Mouse (Mus musculus) ES-Bruce4 (cell line): ENCODE measurements around the gene Slc17a3. TPM values are rescaled to one million over a fixed set of nuclear protein-coding genes. Genes with fewer than 3 reads are reported as not detected.

Source experiments
- H3K27ac ChIP-seq: 2 replicates; pipeline ENCODE4 v1.5.1; 2012; ENCODE audit warnings: low read length, inconsistent platforms; ENCODE audit not compliant: insufficient read depth
- H3K27me3 ChIP-seq: 2 replicates; pipeline ENCODE4 v1.6.1; 2012; ENCODE audit warnings: mild to moderate bottlenecking, low read length, inconsistent platforms; ENCODE audit not compliant: control insufficient read depth, poor library complexity, insufficient read depth, severe bottlenecking
- H3K36me3 ChIP-seq: 2 replicates; pipeline ENCODE4 v1.6.1; 2012; ENCODE audit warnings: inconsistent platforms, mild to moderate bottlenecking, low read length, moderate library complexity; ENCODE audit not compliant: control insufficient read depth, poor library complexity, insufficient read depth, severe bottlenecking
- H3K4me1 ChIP-seq: one replicate; pipeline ENCODE4 v1.8.1; 2011; ENCODE audit warnings: low read length; ENCODE audit not compliant: control insufficient read depth, insufficient read depth
- H3K4me3 ChIP-seq: 2 replicates; pipeline ENCODE4 v1.5.1; 2011; ENCODE audit warnings: low read depth, mild to moderate bottlenecking, low read length
- H3K9ac ChIP-seq: 2 replicates; pipeline ENCODE4 v1.6.1; 2012; ENCODE audit warnings: low read depth, mild to moderate bottlenecking, inconsistent platforms; ENCODE audit not compliant: poor library complexity, severe bottlenecking
- H3K9me3 ChIP-seq: replicated peaks from 2 replicates; pipeline ENCODE4 v1.6.1; 2012; ENCODE audit warnings: mild to moderate bottlenecking, low read length, inconsistent platforms; ENCODE audit not compliant: control insufficient read depth, poor library complexity, insufficient read depth, severe bottlenecking
- CTCF ChIP-seq: IDR thresholded peaks from one replicate; pipeline ENCODE4 v1.8.1; 2011; ENCODE audit warnings: low read depth, low read length
- EP300 ChIP-seq: IDR thresholded peaks from 2 replicates; pipeline ENCODE4 v1.6.1; 2011; ENCODE audit warnings: low read depth, low read length; ENCODE audit not compliant: insufficient read depth
- POLR2A ChIP-seq: IDR thresholded peaks from one replicate; pipeline ENCODE4 v1.8.1; 2011; ENCODE audit warnings: low read length; ENCODE audit not compliant: insufficient read depth
- polyA plus RNA-seq: library from polyadenylated mRNA; stranded (reverse); fragments of >200 nt; gene quantifications from 2 replicates; pipeline ENCODE4 v1.2.4, GENCODE M21; 2011; ENCODE audit warnings: low read depth; ENCODE audit not compliant: missing spikeins, insufficient read depth, insufficient read length

The Slc17a3 gene
- polyA plus RNA-seq, 1 experiment, result not detected

- Histone ChIP-seq H3K27me3 (no peaks in the 10 kb centered on the region), H3K4me3 (no peak overlapping the region)
- TF ChIP-seq POLR2A (no peak), CTCF (no peak), EP300 (no peak)
Observed at GRCm38 (mm10) chr13:23867000-23867399, 27.8 kb downstream of the Slc17a3 start.

DNA sequence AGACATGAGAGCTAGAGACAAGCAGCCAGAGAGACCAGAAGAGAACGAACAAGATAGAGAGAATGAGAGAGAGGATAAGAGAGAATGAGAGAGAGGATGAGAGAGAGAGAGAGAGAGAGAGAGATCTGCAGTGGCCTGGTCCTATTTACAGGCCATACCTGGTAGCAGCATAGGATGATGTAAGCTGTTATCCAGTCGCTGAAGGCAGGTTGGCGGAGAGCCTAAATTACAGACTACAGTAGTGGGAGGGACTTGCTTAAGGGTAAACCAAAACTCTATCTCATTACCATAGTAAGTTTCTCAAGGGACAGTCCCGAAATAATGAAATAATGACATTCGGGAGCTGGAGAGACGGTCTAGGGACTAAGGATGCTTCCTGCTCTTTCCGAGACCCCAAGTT lies 28.2 kb downstream of the Slc17a3 start, which contains the start of gene Slc17a1:
Gene Slc17a1, plus strand, starts transcription at position 346 of the 400 bp plus-strand sequence.
- H3K9me3 ChIP-seq, result no peaks in the 10 kb centered on the region
- H3K27me3 ChIP-seq, result no peaks in the 10 kb centered on the region
- no peak within 1 kb of the TSS for H3K9ac ChIP-seq
- H3K27ac ChIP-seq, result no peak within 1 kb of the TSS
- H3K4me3 ChIP-seq, result no peak within 1 kb of the TSS
- no peaks in the 10 kb centered on the region for H3K36me3 ChIP-seq
- TF ChIP-seq POLR2A, result no peak
- no peak for TF ChIP-seq CTCF
- TF ChIP-seq EP300, result no peak
- H3K4me1 ChIP-seq, result no peaks in the 10 kb centered on the region

More at GRCm38 (mm10) chr13:23867000-23867399, 27.8 kb downstream of the Slc17a3 start:
- Histone ChIP-seq H3K4me1 (no peaks in the 10 kb centered on the region), H3K27ac (no peak overlapping the region), H3K9ac (no peak overlapping the region), H3K9me3 (no peaks in the 10 kb centered on the region), H3K36me3 (no peaks in the 10 kb centered on the region)

DNA sequence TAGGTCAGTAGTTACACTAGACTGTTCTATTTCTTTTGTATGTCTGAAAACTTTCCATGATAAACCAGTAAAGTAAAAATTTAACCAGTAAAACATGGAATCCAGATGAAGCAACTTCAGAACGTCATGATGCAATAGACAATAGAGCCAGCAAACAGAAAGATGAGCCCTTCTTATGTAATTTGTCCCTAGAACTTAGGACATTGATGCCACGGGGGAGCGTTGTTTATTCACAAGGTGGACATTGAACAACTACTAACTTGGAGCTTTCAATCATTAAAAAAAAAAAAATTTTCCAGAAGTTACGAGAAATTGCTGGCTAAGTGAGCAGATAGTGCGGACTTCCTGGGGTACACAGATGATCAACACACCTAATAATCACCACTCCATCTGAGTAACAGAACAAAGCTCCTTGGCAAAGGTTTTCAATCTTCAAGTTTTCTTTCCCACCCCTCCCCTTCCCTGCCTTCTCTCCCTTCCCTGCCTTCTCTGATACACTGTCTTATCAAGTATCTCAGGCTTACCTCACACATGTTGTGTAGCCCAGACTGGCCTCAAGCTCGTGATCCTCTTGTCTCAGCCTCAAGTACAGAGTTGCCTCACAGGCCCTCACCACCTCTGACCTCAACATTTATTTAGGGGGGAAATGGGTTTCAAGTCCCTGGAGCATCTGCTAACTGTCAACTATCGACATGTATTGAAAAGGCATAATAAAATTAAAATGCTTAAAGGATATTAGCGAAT lies 29.7 kb downstream of the Slc17a3 start:
- H3K9ac ChIP-seq, result no peak overlapping the region
- no peak overlapping the region for H3K4me3 ChIP-seq
- H3K27me3 ChIP-seq, result no peaks in the 10 kb centered on the region
- no peaks in the 10 kb centered on the region for H3K4me1 ChIP-seq
- no peak for TF ChIP-seq EP300
- no peak for TF ChIP-seq POLR2A
- no peak for TF ChIP-seq CTCF
- H3K36me3 ChIP-seq, result no peaks in the 10 kb centered on the region
- H3K27ac ChIP-seq, result no peak overlapping the region
- no peaks in the 10 kb centered on the region for H3K9me3 ChIP-seq

DNA sequence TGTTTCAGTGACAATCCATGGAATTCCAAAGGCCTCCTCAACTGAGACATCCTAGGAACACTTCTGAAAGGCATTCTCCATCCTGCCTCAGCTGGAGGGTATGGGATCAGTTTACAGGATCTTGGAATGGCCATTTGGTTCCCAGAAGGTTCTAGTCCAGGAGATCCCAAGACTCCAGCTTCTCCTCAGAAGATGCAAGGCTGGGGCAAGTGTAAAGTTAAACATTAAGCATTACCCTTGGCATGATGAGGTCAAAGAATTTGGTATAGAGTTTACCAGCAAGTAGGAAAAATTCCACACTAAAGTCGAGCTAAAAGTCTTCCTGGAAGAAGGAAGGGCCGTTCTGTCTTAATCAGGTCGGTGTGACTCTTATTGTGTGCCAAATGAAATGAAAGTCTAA lies 30.8 kb downstream of the Slc17a3 start:
- Histone ChIP-seq H3K36me3 (no peaks in the 10 kb centered on the region), H3K4me1 (no peaks in the 10 kb centered on the region), H3K9ac (no peak overlapping the region), H3K4me3 (no peak overlapping the region), H3K27me3 (no peaks in the 10 kb centered on the region), H3K9me3 (no peaks in the 10 kb centered on the region), H3K27ac (no peak overlapping the region)
- TF ChIP-seq POLR2A, result no peak
- TF ChIP-seq CTCF, result no peak
- no peak for TF ChIP-seq EP300

- TF ChIP-seq EP300 (no peak), POLR2A (no peak), CTCF (no peak)
- Histone ChIP-seq H3K36me3 (no peaks in the 10 kb centered on the region), H3K9me3 (no peaks in the 10 kb centered on the region), H3K9ac (no peak overlapping the region), H3K4me3 (no peak overlapping the region), H3K27ac (no peak overlapping the region), H3K27me3 (no peaks in the 10 kb centered on the region), H3K4me1 (no peaks in the 10 kb centered on the region)
Observed at GRCm38 (mm10) chr13:23873141-23873540, 33.9 kb downstream of the Slc17a3 start.

DNA sequence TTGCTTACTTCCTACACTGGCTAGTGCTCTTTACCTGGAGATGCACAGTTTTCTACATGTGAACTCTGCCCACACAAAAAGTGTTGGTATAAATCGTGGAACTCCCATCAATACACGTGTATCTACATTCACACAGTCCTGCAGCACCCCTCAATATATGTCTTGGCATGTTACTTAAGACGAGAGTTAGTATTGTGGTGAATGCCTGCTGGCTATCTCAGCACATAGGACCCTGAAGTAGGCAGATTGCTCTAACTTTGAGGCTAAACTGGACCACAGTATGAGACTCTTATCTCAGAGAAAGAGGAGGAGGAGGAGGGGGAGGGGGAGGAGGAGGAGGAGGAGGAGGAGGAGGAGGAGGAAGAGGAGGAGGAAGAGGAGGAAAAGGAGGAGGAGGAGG lies 39.9 kb downstream of the Slc17a3 start:
- no peaks in the 10 kb centered on the region for H3K9me3 ChIP-seq
- no peak for TF ChIP-seq EP300
- TF ChIP-seq CTCF, result no peak
- no peak for TF ChIP-seq POLR2A
- no peak overlapping the region for H3K4me3 ChIP-seq
- no peaks in the 10 kb centered on the region for H3K36me3 ChIP-seq
- H3K27ac ChIP-seq, result no peak overlapping the region
- no peak overlapping the region for H3K9ac ChIP-seq
- no peaks in the 10 kb centered on the region; the same call in 1 of the 2 replicates for H3K27me3 ChIP-seq
- H3K4me1 ChIP-seq, result no peaks in the 10 kb centered on the region
